Mouse (Mus musculus) small intestine, adult 2 months (tissue): ENCODE measurements around the gene Sod1.
"Not testable (repeated sequence)": the region's sequence is repeated elsewhere in the genome, so short reads cannot be mapped to it uniquely, and the experiment has no call there.

Experiments
- CTCF ChIP-seq: fragments of 200-500 bp; IDR thresholded peaks from 2 replicates; pipeline ENCODE4 v1.5.1; 2012; ENCODE audit warnings: low read depth, mild to moderate bottlenecking, control low read depth, inconsistent platforms, low read length, moderate library complexity, mixed read lengths; ENCODE audit not compliant: insufficient replicate concordance, insufficient read length; ENCODE audit errors: extremely low read depth
- POLR2A ChIP-seq: fragments of 200-500 bp; IDR thresholded peaks from 2 replicates; pipeline ENCODE4 v1.6.1; 2012; ENCODE audit warnings: low read depth, mild to moderate bottlenecking, control low read depth, inconsistent platforms, low read length, moderate library complexity

GRCm38 (mm10) chr16:90219445-90219844, 1.1 kb upstream of the Sod1 start:
- TF ChIP-seq CTCF, POLR2A: not testable (repeated sequence)
